Mouse (Mus musculus) ES-E14 (cell line): ENCODE results near the gene Rps18. TPM values are rescaled to one million over a fixed set of nuclear protein-coding genes. Genes with fewer than 3 reads are reported as not detected.

Experiments used
- DNase-seq: peaks from one replicate; pipeline ENCODE4 v3.0.0-alpha.2; 2013; ENCODE audit warnings: low read depth, low spot score
- H3K27ac ChIP-seq: 2 replicates; pipeline ENCODE4 v1.5.1; 2012; ENCODE audit warnings: low read depth, mild to moderate bottlenecking, low read length, moderate library complexity, mixed read lengths; ENCODE audit not compliant: poor library complexity, insufficient read depth, severe bottlenecking
- H3K36me3 ChIP-seq: 2 replicates; pipeline ENCODE4 v1.6.1; 2012; ENCODE audit warnings: mild to moderate bottlenecking, low read length, moderate library complexity, mixed read lengths; ENCODE audit not compliant: control insufficient read depth, poor library complexity, insufficient read depth, severe bottlenecking
- H3K4me1 ChIP-seq, 2 experiments: fragments of 150-350 bp in 1 of 2; sonication (generic) in 1 of 2; 2 replicates each; pipeline ENCODE4 v1.6.1; 2012; ENCODE audit warnings: low read length in 2 of 2, mild to moderate bottlenecking in 1 of 2, mixed read lengths in 1 of 2; ENCODE audit not compliant: control insufficient read depth in 2 of 2, insufficient read depth in 2 of 2, poor library complexity in 1 of 2
- H3K4me3 ChIP-seq, 2 experiments: fragments of 150-350 bp in 1 of 2; sonication (generic) in 1 of 2; 2 replicates each; pipeline ENCODE4 v1.5.1; 2012; ENCODE audit warnings: low read length in 2 of 2, low read depth in 1 of 2, mild to moderate bottlenecking in 1 of 2, mixed read lengths in 1 of 2; ENCODE audit not compliant: insufficient read depth in 1 of 2, poor library complexity in 1 of 2, severe bottlenecking in 1 of 2
- H3K9ac ChIP-seq: 2 replicates; pipeline ENCODE4 v1.6.1; 2012; ENCODE audit warnings: low read depth, mild to moderate bottlenecking, low read length, mixed read lengths; ENCODE audit not compliant: poor library complexity, insufficient read depth, severe bottlenecking
- H3K9me3 ChIP-seq: fragments of 150-350 bp; sonication (generic); 2 replicates; pipeline ENCODE4 v1.6.1; 2012; ENCODE audit warnings: low read depth, mild to moderate bottlenecking, low read length; ENCODE audit not compliant: control insufficient read depth, insufficient read depth
- CHD2 ChIP-seq: IDR thresholded peaks from 2 replicates; pipeline ENCODE4 v1.6.1; 2014; ENCODE audit warnings: mild to moderate bottlenecking, low read depth, low read length, inconsistent platforms
- HCFC1 ChIP-seq: IDR thresholded peaks from 2 replicates; pipeline ENCODE4 v1.6.1; 2012; ENCODE audit warnings: low read length, inconsistent platforms, borderline replicate concordance; ENCODE audit not compliant: insufficient read depth
- MAFK ChIP-seq: IDR thresholded peaks from 2 replicates; pipeline ENCODE4 v1.6.1; 2014; ENCODE audit warnings: mild to moderate bottlenecking, low read depth, low read length, inconsistent platforms; ENCODE audit not compliant: insufficient read depth
- ZC3H11A ChIP-seq: IDR thresholded peaks from 2 replicates; pipeline ENCODE4 v1.6.1; 2012; ENCODE audit warnings: low read depth, mild to moderate bottlenecking, inconsistent platforms, low read length, borderline replicate concordance
- ZNF384 ChIP-seq: IDR thresholded peaks from 2 replicates; pipeline ENCODE4 v1.6.1; 2012; ENCODE audit warnings: low read depth, low read length, inconsistent platforms
- in situ Hi-C, 2 experiments: fragments of 600-800 bp; cut with MboI; formaldehyde crosslinking; loops; one replicate each; pipeline ENCODE4 v1.15.1; 2025; ENCODE audit warnings: low sequenced_read_pairs in 2 of 2, inconsistent platforms in 1 of 2; ENCODE audit not compliant: unreplicated experiment in 2 of 2
- total RNA-seq: library from RNA; depleted of rRNA; stranded (reverse); fragments of 300-350 nt; gene quantifications from 2 replicates; pipeline ENCODE4 v1.2.3, GENCODE M21; 2012

Gene Rps18
- total RNA-seq, 1 experiment, result 4,706 TPM

- no peak overlapping the region for H3K4me3 ChIP-seq
Observed at GRCm38 (mm10) chr17:33936993-33937392, 18.8 kb downstream of the Rps18 start.

GRCm38 (mm10) chr17:33935422-33936055, 20.3 kb downstream of the Rps18 start:
- DNase-seq, result no peak
- H3K36me3 ChIP-seq, result peaks cover 36% of the 10 kb centered on the region
- TF ChIP-seq ZC3H11A (no peak), MAFK (no peak), ZNF384 (no peak), HCFC1 (no peak), CHD2 (no peak)
- H3K9ac ChIP-seq, result no peak overlapping the region
- no peak overlapping the region for H3K27ac ChIP-seq
- peaks cover 0 to 32% of the 10 kb centered on the region in 2 experiments; a peak in 1 of 4 replicates for H3K4me1 ChIP-seq
- H3K9me3 ChIP-seq, result no peaks in the 10 kb centered on the region
- no peak overlapping the region for H3K4me3 ChIP-seq
- in situ Hi-C loops, result no loop called here

More at GRCm38 (mm10) chr17:33936993-33937392, 18.8 kb downstream of the Rps18 start:
- Histone ChIP-seq H3K4me1 (peaks cover 3 to 33% of the 10 kb centered on the region in 2 experiments; a peak in 2 of 4 replicates), H3K27ac (no peak overlapping the region), H3K9me3 (no peaks in the 10 kb centered on the region), H3K36me3 (peaks cover 37% of the 10 kb centered on the region), H3K9ac (peak overlapping the region; percentile 7; the same call in 1 of the 2 replicates)
- no peak for DNase-seq
- no peak for TF ChIP-seq ZC3H11A
- no peak for TF ChIP-seq MAFK
- TF ChIP-seq HCFC1, result no peak
- TF ChIP-seq ZNF384, result no peak
- no peak for TF ChIP-seq CHD2
- in situ Hi-C loops, result no loop called here

GRCm38 (mm10) chr17:33932970-33933369, 22.8 kb downstream of the Rps18 start:
- TF ChIP-seq CHD2 (no peak), MAFK (no peak), ZNF384 (no peak), HCFC1 (no peak), ZC3H11A (no peak)
- H3K9me3 ChIP-seq, result no peaks in the 10 kb centered on the region
- H3K4me3 ChIP-seq, result peak overlapping the region in 1 of 2 experiments; percentile 27; a peak in 2 of 4 replicates
- H3K4me1 ChIP-seq, result peaks cover 0 to 28% of the 10 kb centered on the region in 2 experiments; a peak in 1 of 4 replicates
- peaks cover 32% of the 10 kb centered on the region for H3K36me3 ChIP-seq
- no peak overlapping the region for H3K27ac ChIP-seq
- DNase-seq, result no peak
- in situ Hi-C loops, result no loop called here
- peak overlapping the region; percentile 42; the same call in 1 of the 2 replicates for H3K9ac ChIP-seq

GRCm38 (mm10) chr17:33932448-33932847, 23.4 kb downstream of the Rps18 start:
- TF ChIP-seq ZNF384, result no peak
- no peak for TF ChIP-seq CHD2
- no peak for TF ChIP-seq HCFC1
- TF ChIP-seq ZC3H11A, result no peak
- no peak for TF ChIP-seq MAFK
- peaks cover 29% of the 10 kb centered on the region for H3K36me3 ChIP-seq
- no peaks in the 10 kb centered on the region for H3K9me3 ChIP-seq
- peaks cover 0 to 28% of the 10 kb centered on the region in 2 experiments; a peak in 1 of 4 replicates for H3K4me1 ChIP-seq
- no peak overlapping the region for H3K4me3 ChIP-seq
- no peak overlapping the region for H3K27ac ChIP-seq
- in situ Hi-C loops, result no loop called here
- DNase-seq, result no peak
- H3K9ac ChIP-seq, result no peak overlapping the region
